Mouse (Mus musculus) forebrain, embryonic 13.5 days (tissue): Measurements from ENCODE around the gene Slc24a3. TPM values are rescaled to one million over a fixed set of nuclear protein-coding genes. Genes with fewer than 3 reads are reported as not detected.

Experiments
- ATAC-seq: fragments of 200-750 bp; cut with Nextera tagmentation; 2 replicates; pipeline ENCODE4 v1.8.0; 2017
- H3K27ac ChIP-seq: fragments of 300-500 bp; sonication (generic); 2 replicates; pipeline ENCODE4 v1.5.1; 2015; ENCODE audit warnings: inconsistent platforms, mild to moderate bottlenecking, moderate library complexity
- H3K27me3 ChIP-seq: fragments of 300-500 bp; sonication (generic); 2 replicates; pipeline ENCODE4 v1.6.1; 2015; ENCODE audit warnings: mild to moderate bottlenecking, inconsistent platforms
- H3K36me3 ChIP-seq: fragments of 300-500 bp; sonication (generic); 2 replicates; pipeline ENCODE4 v1.6.1; 2015; ENCODE audit warnings: mild to moderate bottlenecking, inconsistent platforms; ENCODE audit not compliant: poor library complexity, severe bottlenecking
- H3K4me1 ChIP-seq: fragments of 300-500 bp; sonication (generic); 2 replicates; pipeline ENCODE4 v1.6.1; 2015; ENCODE audit warnings: inconsistent platforms
- H3K4me2 ChIP-seq: fragments of 300-500 bp; sonication (generic); 2 replicates; pipeline ENCODE4 v1.6.1; 2015; ENCODE audit warnings: inconsistent platforms, mild to moderate bottlenecking, moderate library complexity
- H3K4me3 ChIP-seq: fragments of 300-500 bp; sonication (generic); 2 replicates; pipeline ENCODE4 v1.5.1; 2015; ENCODE audit warnings: mild to moderate bottlenecking, inconsistent platforms
- H3K9ac ChIP-seq: fragments of 300-500 bp; sonication (generic); 2 replicates; pipeline ENCODE4 v1.6.1; 2015; ENCODE audit warnings: mild to moderate bottlenecking, inconsistent platforms
- H3K9me3 ChIP-seq: fragments of 300-500 bp; sonication (generic); replicated peaks from 2 replicates; pipeline ENCODE4 v1.6.1; 2016; ENCODE audit warnings: inconsistent platforms
- WGBS: fragments of 180-500 bp; shearing (Covaris S2); methylation state at CpG from one replicate; pipeline ENCODE4 v1.1.7; 2015; 5-methylcytosine and 5-hydroxymethylcytosine counted together
- polyA plus RNA-seq: library from polyadenylated mRNA; unstranded; fragments of >200 nt; fragmentation: Nextera tagmentation; extraction: Ambion mirVana; gene quantifications from 2 replicates; pipeline ENCODE4 v1.2.1, GENCODE M21; 2015

Gene Slc24a3
- polyA plus RNA-seq, 1 experiment from 2014 or later = 1.5 TPM

GRCm38 (mm10) chr2:145257855-145258254 is 90.3 kb downstream of the Slc24a3 start:
- H3K27ac ChIP-seq = no peak overlapping the region
- no peak overlapping the region for H3K4me2 ChIP-seq
- no peaks in the 10 kb centered on the region for H3K27me3 ChIP-seq
- no peaks in the 10 kb centered on the region for H3K4me1 ChIP-seq
- H3K9ac ChIP-seq = no peak overlapping the region
- no peaks in the 10 kb centered on the region for H3K9me3 ChIP-seq
- H3K36me3 ChIP-seq = no peaks in the 10 kb centered on the region
- no peak for ATAC-seq
- 94% methylated on average over 2 of the region's 2 CpGs for WGBS
- H3K4me3 ChIP-seq = no peak overlapping the region

GRCm38 (mm10) chr2:145260574-145260973 is 93.0 kb downstream of the Slc24a3 start:
- WGBS = 85% methylated on average over 1 of the region's 1 CpGs

GRCm38 (mm10) chr2:145262153-145262552 is 94.6 kb downstream of the Slc24a3 start:
- Histone ChIP-seq H3K9me3 (no peaks in the 10 kb centered on the region), H3K27me3 (no peaks in the 10 kb centered on the region), H3K4me2 (no peak overlapping the region), H3K4me3 (no peak overlapping the region), H3K27ac (no peak overlapping the region), H3K9ac (no peak overlapping the region), H3K36me3 (no peaks in the 10 kb centered on the region), H3K4me1 (no peaks in the 10 kb centered on the region)
- no peak for ATAC-seq
- 76% methylated on average over 1 of the region's 1 CpGs for WGBS

More at GRCm38 (mm10) chr2:145260574-145260973, 93.0 kb downstream of the Slc24a3 start:
- Histone ChIP-seq H3K4me1 (no peaks in the 10 kb centered on the region), H3K4me3 (no peak overlapping the region), H3K9ac (no peak overlapping the region), H3K27me3 (no peaks in the 10 kb centered on the region), H3K9me3 (no peaks in the 10 kb centered on the region), H3K4me2 (no peak overlapping the region), H3K36me3 (no peaks in the 10 kb centered on the region), H3K27ac (no peak overlapping the region)
- no peak for ATAC-seq

DNA sequence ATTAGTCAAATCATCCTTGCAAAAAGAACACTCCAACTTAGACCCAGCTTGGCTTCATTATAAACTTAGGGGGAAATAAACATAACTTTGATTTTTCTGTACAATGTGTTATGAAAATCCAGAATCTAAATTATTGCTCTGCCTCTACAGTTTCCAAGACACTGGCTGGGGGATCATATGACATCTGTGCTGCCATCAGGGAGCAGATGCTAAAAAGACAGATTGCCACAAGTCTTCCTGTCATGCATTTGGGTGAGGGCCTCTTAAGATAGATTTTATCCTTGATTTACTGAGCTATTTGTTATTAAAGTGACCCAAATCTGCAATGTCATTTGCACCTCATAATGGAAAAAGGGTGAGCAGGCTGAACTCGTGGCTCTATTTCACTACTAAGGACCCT is 99.2 kb downstream of the Slc24a3 start:
- no peaks in the 10 kb centered on the region for H3K9me3 ChIP-seq

GRCm38 (mm10) chr2:145268971-145269370 is 101.4 kb downstream of the Slc24a3 start:
- Histone ChIP-seq H3K4me1 (no peaks in the 10 kb centered on the region), H3K9ac (no peak overlapping the region), H3K4me2 (no peak overlapping the region), H3K27me3 (no peaks in the 10 kb centered on the region), H3K9me3 (no peaks in the 10 kb centered on the region), H3K27ac (no peak overlapping the region), H3K4me3 (no peak overlapping the region), H3K36me3 (no peaks in the 10 kb centered on the region)
- ATAC-seq = no peak

More for the DNA sequence above, 99.2 kb downstream of the Slc24a3 start:
- H3K27me3 ChIP-seq = no peaks in the 10 kb centered on the region
- no peak overlapping the region for H3K4me3 ChIP-seq
- no peaks in the 10 kb centered on the region for H3K36me3 ChIP-seq
- H3K27ac ChIP-seq = no peak overlapping the region
- 73% methylated on average over 1 of the region's 1 CpGs for WGBS
- no peak overlapping the region for H3K4me2 ChIP-seq
- no peak for ATAC-seq
- no peak overlapping the region for H3K9ac ChIP-seq
- H3K4me1 ChIP-seq = no peaks in the 10 kb centered on the region

DNA sequence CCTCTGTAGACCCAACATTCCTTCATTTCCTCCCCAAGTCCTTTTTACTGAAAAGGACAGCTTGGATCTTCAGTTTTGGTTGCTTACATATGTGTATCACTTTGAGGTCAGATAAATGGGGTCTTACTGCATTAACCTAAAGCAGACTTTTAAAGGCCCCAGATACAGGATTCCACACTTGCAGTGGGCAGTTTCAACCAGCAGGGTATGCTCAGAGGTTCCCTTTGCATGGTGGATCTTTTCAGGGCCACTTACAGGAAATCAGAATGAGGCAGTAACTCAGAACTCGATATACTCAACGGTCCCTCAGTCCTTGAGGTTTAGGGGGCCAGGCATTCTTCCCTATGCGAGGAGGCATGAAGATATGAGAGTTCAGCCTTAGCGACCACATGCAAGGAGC is 101.9 kb downstream of the Slc24a3 start:
- Histone ChIP-seq H3K27ac (no peak overlapping the region), H3K4me1 (no peaks in the 10 kb centered on the region), H3K4me2 (no peak overlapping the region), H3K27me3 (no peaks in the 10 kb centered on the region), H3K9ac (no peak overlapping the region), H3K4me3 (no peak overlapping the region), H3K36me3 (no peaks in the 10 kb centered on the region), H3K9me3 (no peaks in the 10 kb centered on the region)
- ATAC-seq = no peak
- 87% methylated on average over 4 of the region's 4 CpGs for WGBS

DNA sequence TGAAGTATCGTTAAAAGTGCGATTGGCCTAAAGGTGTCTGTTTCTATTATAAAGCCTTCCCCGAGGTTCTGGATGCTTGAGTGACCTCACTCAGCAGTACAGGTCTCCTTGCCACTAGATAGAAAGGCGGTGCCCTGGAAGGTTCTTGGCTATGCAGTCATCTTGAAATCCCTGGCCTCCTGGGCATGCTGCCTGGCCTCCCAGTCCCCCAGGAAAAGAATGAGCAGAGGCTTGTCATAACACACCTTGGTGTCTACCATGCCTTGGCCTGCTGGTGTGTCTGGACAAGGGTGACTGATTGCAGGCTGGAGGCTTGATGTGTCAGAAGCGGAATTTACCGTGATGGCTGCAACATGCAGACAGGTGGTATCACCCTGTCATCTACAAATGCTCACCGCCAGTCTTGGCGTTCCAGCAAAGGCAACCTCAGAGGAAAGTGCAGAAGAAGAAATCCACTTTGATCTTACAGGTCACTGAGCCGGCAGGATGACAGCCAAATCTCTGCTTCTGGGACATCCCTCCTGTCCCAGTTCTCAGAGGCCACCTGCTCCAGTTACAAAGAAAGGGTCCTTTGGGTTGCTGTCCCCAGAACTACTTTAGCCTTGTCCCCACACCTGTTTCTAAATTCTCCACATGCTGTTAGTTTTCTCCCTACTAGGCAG is 106.6 kb downstream of the Slc24a3 start:
- H3K9ac ChIP-seq = no peak overlapping the region
- no peaks in the 10 kb centered on the region for H3K27me3 ChIP-seq
- no peaks in the 10 kb centered on the region for H3K9me3 ChIP-seq
- H3K27ac ChIP-seq = no peak overlapping the region
- H3K4me1 ChIP-seq = no peaks in the 10 kb centered on the region
- ATAC-seq = no peak
- H3K4me3 ChIP-seq = no peak overlapping the region
- no peaks in the 10 kb centered on the region for H3K36me3 ChIP-seq
- WGBS = 94% methylated on average over 9 of the region's 9 CpGs
- no peak overlapping the region for H3K4me2 ChIP-seq

- H3K27ac ChIP-seq = no peak overlapping the region
- H3K27me3 ChIP-seq = no peaks in the 10 kb centered on the region
- H3K4me3 ChIP-seq = no peak overlapping the region
- no peaks in the 10 kb centered on the region for H3K9me3 ChIP-seq
- no peak overlapping the region for H3K9ac ChIP-seq
- no peaks in the 10 kb centered on the region for H3K36me3 ChIP-seq
- no peak overlapping the region for H3K4me2 ChIP-seq
- no peaks in the 10 kb centered on the region for H3K4me1 ChIP-seq
- no peak for ATAC-seq
- 81% methylated on average over 1 of the region's 1 CpGs for WGBS
Observed at GRCm38 (mm10) chr2:145279336-145279735, 111.8 kb downstream of the Slc24a3 start.

DNA sequence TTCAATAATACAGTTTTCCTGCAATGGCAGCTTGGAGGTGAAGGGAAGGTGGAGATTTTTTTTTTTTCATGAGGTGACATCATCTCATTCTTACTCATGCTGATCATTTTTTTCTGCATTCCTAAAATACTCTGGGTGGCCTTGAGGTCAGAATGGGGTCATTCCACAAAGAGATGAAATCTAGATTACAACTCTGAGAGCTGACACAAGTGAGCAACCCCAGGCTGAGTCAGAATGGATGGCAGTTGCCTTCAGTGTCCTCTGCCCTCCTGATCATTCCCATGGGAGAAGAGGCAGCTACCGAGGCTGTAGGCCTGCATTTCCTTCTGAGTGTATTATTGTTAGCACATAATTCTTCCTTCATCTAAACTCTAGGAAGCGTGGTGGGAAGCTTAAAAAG is 116.2 kb downstream of the Slc24a3 start:
- no peak overlapping the region for H3K4me2 ChIP-seq
- WGBS = 77% methylated on average over 2 of the region's 2 CpGs
- H3K36me3 ChIP-seq = no peaks in the 10 kb centered on the region
- no peak overlapping the region for H3K4me3 ChIP-seq
- no peaks in the 10 kb centered on the region for H3K27me3 ChIP-seq
- no peak for ATAC-seq
- H3K27ac ChIP-seq = no peak overlapping the region
- H3K4me1 ChIP-seq = no peaks in the 10 kb centered on the region
- H3K9ac ChIP-seq = no peak overlapping the region
- no peaks in the 10 kb centered on the region for H3K9me3 ChIP-seq

- 50% methylated on average over 1 of the region's 1 CpGs for WGBS
- Histone ChIP-seq H3K27ac (no peak overlapping the region), H3K4me3 (no peak overlapping the region), H3K36me3 (no peaks in the 10 kb centered on the region), H3K9ac (no peak overlapping the region), H3K4me2 (no peak overlapping the region), H3K9me3 (no peaks in the 10 kb centered on the region), H3K4me1 (no peaks in the 10 kb centered on the region), H3K27me3 (no peaks in the 10 kb centered on the region)
- no peak for ATAC-seq
Observed at GRCm38 (mm10) chr2:145288501-145288900, 120.9 kb downstream of the Slc24a3 start.

- Histone ChIP-seq H3K36me3 (no peaks in the 10 kb centered on the region), H3K27me3 (no peaks in the 10 kb centered on the region), H3K4me2 (no peak overlapping the region), H3K9me3 (no peaks in the 10 kb centered on the region), H3K27ac (no peak overlapping the region), H3K9ac (no peak overlapping the region), H3K4me3 (no peak overlapping the region), H3K4me1 (no peaks in the 10 kb centered on the region)
- WGBS = 19% methylated on average over 2 of the region's 2 CpGs
- no peak for ATAC-seq
Observed at GRCm38 (mm10) chr2:145291473-145291872, 123.9 kb downstream of the Slc24a3 start.

- Histone ChIP-seq H3K9me3 (no peaks in the 10 kb centered on the region), H3K4me2 (no peak overlapping the region), H3K27me3 (no peaks in the 10 kb centered on the region), H3K27ac (no peak overlapping the region), H3K4me1 (no peaks in the 10 kb centered on the region), H3K4me3 (no peak overlapping the region), H3K36me3 (no peaks in the 10 kb centered on the region), H3K9ac (no peak overlapping the region)
- no peak for ATAC-seq
- 100% methylated on average over 1 of the region's 1 CpGs for WGBS
Observed at GRCm38 (mm10) chr2:145292196-145292595, 124.6 kb downstream of the Slc24a3 start.

DNA sequence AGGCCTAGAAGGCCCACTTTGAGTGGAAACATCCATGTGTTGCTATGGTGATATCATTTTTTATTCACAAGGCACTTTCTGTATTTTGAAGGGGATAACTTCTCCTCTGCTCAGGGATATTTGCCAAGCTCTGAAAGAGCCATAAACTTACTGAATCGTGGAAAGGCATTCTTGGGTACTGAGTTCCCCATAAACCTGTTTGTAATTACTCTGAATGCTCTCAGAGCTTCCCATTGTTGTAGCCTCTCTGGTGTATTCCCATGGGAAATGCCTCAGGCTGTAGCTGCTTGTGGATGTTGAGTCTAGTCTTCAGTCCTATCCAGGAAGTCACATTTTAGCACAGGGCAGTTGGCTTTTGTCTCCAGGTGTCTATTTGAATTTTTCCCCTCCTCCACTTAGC is 125.3 kb downstream of the Slc24a3 start:
- H3K9me3 ChIP-seq = no peaks in the 10 kb centered on the region
- no peak overlapping the region for H3K4me3 ChIP-seq
- H3K9ac ChIP-seq = no peak overlapping the region
- no peak overlapping the region for H3K4me2 ChIP-seq
- H3K27me3 ChIP-seq = no peaks in the 10 kb centered on the region
- no peaks in the 10 kb centered on the region for H3K4me1 ChIP-seq
- H3K27ac ChIP-seq = no peak overlapping the region
- no peaks in the 10 kb centered on the region for H3K36me3 ChIP-seq
- ATAC-seq = no peak
- WGBS = 53% methylated on average over 1 of the region's 1 CpGs
